Mouse (Mus musculus) heart, adult 2 months (tissue): ENCODE measurements around the gene Sec14l1. TPM values are rescaled to one million over a fixed set of nuclear protein-coding genes. Genes with fewer than 3 reads are reported as not detected.

Experiments
- DNase-seq, 2 experiments: peaks; one replicate each; pipeline ENCODE4 v3.0.0; 2021
- H3K27ac ChIP-seq: fragments of 200-600 bp; 2 replicates; pipeline ENCODE4 v1.8.1; 2022
- H3K27me3 ChIP-seq: fragments of 200-500 bp; 2 replicates; pipeline ENCODE4 v1.6.1; 2012; ENCODE audit warnings: mild to moderate bottlenecking, low read length, inconsistent platforms, mixed read lengths; ENCODE audit not compliant: control insufficient read depth, insufficient read depth
- H3K36me3 ChIP-seq: fragments of 200-500 bp; 2 replicates; pipeline ENCODE4 v1.6.1; 2012; ENCODE audit warnings: low read length, inconsistent platforms; ENCODE audit not compliant: control insufficient read depth, insufficient read depth
- H3K4me1 ChIP-seq: fragments of 200-500 bp; 2 replicates; pipeline ENCODE4 v1.6.1; 2011; ENCODE audit warnings: low read length; ENCODE audit not compliant: control insufficient read depth, insufficient read depth
- H3K4me3 ChIP-seq: fragments of 200-600 bp; 2 replicates; pipeline ENCODE4 v1.8.1; 2022
- H3K79me2 ChIP-seq: fragments of 200-500 bp; replicated peaks from 2 replicates; pipeline ENCODE4 v1.6.1; 2012; ENCODE audit warnings: mild to moderate bottlenecking, inconsistent platforms, low read length, moderate library complexity, mixed read lengths; ENCODE audit not compliant: control insufficient read depth, insufficient read depth
- H3K9ac ChIP-seq: fragments of 200-500 bp; 2 replicates; pipeline ENCODE4 v1.6.1; 2012; ENCODE audit warnings: low read depth, mild to moderate bottlenecking, control low read depth, inconsistent platforms, low read length, mixed read lengths
- CTCF ChIP-seq: fragments of 200-600 bp; IDR thresholded peaks from 2 replicates; pipeline ENCODE4 v1.8.1; 2022; ENCODE audit warnings: antibody characterized with exemption, mild to moderate bottlenecking, moderate library complexity
- EP300 ChIP-seq: fragments of 200-500 bp; IDR thresholded peaks from 2 replicates; pipeline ENCODE4 v1.6.1; 2011; ENCODE audit warnings: low read depth, low read length, control low read depth; ENCODE audit not compliant: insufficient read depth
- POLR2A ChIP-seq: fragments of 200-500 bp; IDR thresholded peaks from 2 replicates; pipeline ENCODE4 v1.6.1; 2011; ENCODE audit warnings: mild to moderate bottlenecking, low read depth, low read length, control low read depth; ENCODE audit not compliant: insufficient read depth
- WGBS: fragments of 180-500 bp; shearing (Covaris S2); methylation state at CpG from one replicate; pipeline ENCODE4 v1.1.7; 2018; 5-methylcytosine and 5-hydroxymethylcytosine counted together
- intact Hi-C: fragments of 180-260 bp; cut with DNase I; formaldehyde crosslinking; loops from one replicate; pipeline ENCODE4 v1.15.1; 2025
- polyA plus RNA-seq: library from polyadenylated mRNA; depleted of rRNA; stranded (reverse); fragments of >200 nt; gene quantifications from 2 replicates; pipeline ENCODE4 v1.2.3, GENCODE M21; 2012
- total RNA-seq, 2 experiments: library from RNA; stranded (reverse); gene quantifications; 2 replicates each; pipeline ENCODE4 v1.2.3; 2021

The Sec14l1 gene
- total and polyA plus RNA-seq, 3 experiments, result 65.4 to 89.5 (median 71.5) TPM

DNA sequence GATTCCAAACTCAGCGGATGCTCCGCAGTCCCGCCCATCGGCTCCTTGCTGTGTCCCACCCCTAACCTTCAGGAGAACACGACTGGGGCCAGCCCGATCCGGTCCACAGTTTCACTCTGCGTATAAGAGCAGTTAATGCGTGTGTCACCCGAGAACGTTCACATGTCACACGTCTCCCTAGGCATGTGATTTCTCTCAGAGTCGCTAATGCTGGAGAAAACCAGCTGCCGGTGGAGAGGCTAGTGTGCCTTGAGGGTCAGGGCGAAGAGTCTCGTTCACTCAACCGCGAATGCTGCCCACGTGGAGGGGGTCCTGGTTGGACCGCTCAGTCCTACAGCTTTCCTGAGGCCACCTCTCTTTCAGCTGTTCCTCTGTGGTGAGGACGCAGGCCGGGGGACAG lies 23.1 kb upstream of the Sec14l1 start:
- intact Hi-C loops, result loop anchor here (10.0 kb wide), 1 partner anchor 463 kb away; no protein-coding TSS in a partner anchor

GRCm38 (mm10) chr11:117092711-117093110 lies 22.3 kb upstream of the Sec14l1 start:
- H3K36me3 ChIP-seq, result peaks cover 6% of the 10 kb centered on the region
- TF ChIP-seq POLR2A, result no peak
- no peak for TF ChIP-seq CTCF
- TF ChIP-seq EP300, result no peak
- peak overlapping the region; percentile 31; the same call in 1 of the 2 replicates for H3K9ac ChIP-seq
- H3K27ac ChIP-seq, result peak overlapping the region; percentile 94
- intact Hi-C loops, result loop anchor here (10.0 kb wide), 1 partner anchor 462 kb away; no protein-coding TSS in a partner anchor
- no peaks in the 10 kb centered on the region for H3K27me3 ChIP-seq
- 42% methylated on average over 8 of the region's 8 CpGs for whole genome bisulfite sequencing
- no peaks in the 10 kb centered on the region for H3K79me2 ChIP-seq
- no peak overlapping the region for H3K4me3 ChIP-seq
- DNase-seq, result peak in 1 of 2 experiments; percentile 68
- peaks cover 44% of the 10 kb centered on the region for H3K4me1 ChIP-seq

More for the DNA sequence above, 23.1 kb upstream of the Sec14l1 start:
- Histone ChIP-seq H3K4me1 (peaks cover 48% of the 10 kb centered on the region), H3K79me2 (no peaks in the 10 kb centered on the region), H3K27ac (peak overlapping the region; percentile 92), H3K36me3 (peaks cover 9% of the 10 kb centered on the region), H3K9ac (peak overlapping the region; percentile 92), H3K4me3 (peak overlapping the region; percentile 38), H3K27me3 (no peaks in the 10 kb centered on the region)
- WGBS, result 24% methylated on average over 22 of the region's 22 CpGs
- TF ChIP-seq CTCF (no peak), EP300 (peak; percentile 93), POLR2A (peak; percentile 98)
- peak; percentile 69 to 74 for DNase-seq

DNA sequence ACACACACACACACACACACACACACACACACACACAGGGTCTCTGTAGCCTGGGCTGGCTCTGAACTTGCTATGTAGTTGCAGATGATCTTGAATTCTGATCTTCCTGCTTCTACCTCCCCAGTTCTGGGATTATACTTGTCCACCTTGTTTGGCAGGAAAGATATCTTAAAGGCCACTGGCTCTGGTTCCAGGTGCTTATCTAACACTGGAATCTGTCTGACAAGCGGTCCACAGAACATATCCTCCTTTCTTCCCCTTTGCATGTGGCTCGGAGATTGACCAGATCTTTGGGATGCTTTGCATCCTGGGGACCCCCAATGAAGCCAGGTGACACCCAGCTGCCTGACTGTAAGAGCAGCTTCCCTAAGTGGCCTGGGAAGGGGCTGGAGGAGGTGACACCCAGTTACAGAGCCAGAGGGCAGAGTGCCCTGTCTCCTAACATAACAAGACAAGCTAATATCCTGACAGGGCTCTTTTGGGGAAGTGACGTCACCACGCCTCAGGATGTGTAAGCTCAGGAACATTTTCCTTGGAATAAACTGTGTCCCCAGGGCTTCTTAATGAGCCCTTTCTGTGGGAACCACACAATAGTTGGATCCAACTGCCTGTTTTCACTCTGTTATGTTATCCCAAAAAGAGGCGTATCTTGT lies 20.9 kb upstream of the Sec14l1 start:
- peak; percentile 77 to 87 for DNase-seq
- intact Hi-C loops, result loop anchor here (2.0 to 10.0 kb wide), 2 partner anchors 21 to 461 kb away; partner anchors contain the start of gene Sec14l1
- H3K9ac ChIP-seq, result 0 out of 2 replicates have a peak overlapping the region, but pooled peaks have one; percentile 21
- TF ChIP-seq CTCF (0 out of 2 replicates have a peak, but pooled peaks have one; percentile 18), POLR2A (peak; percentile 64), EP300 (peak; percentile 62; the same call in 1 of the 2 replicates)
- WGBS, result 22% methylated on average over 5 of the region's 5 CpGs
- no peaks in the 10 kb centered on the region for H3K27me3 ChIP-seq
- H3K36me3 ChIP-seq, result peaks cover 6% of the 10 kb centered on the region; the same call in 1 of the 2 replicates
- peaks cover 44% of the 10 kb centered on the region for H3K4me1 ChIP-seq
- H3K79me2 ChIP-seq, result no peaks in the 10 kb centered on the region
- peak overlapping the region; percentile 94 for H3K27ac ChIP-seq
- peak overlapping the region; percentile 7; the same call in 1 of the 2 replicates for H3K4me3 ChIP-seq

DNA sequence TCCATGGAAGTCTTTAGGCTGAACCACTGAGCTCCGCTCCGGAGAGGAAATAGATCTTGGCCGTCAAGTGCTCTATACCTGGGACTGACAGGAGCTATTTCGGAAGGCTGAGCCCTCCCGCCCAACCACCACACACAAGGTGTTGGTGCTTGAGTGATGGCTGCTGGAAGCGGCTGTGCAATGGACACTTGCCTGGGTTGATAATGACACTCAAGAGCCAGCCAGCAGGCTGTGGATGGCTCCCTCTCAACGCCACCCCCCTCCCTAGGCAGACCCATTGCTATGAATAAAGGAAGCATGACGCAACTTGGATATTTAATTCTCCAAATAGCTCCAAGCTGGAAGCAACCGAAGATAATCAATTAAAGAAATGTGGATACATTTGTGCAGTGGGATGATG lies 20.3 kb upstream of the Sec14l1 start:
- intact Hi-C loops, result loop anchor here (2.0 to 10.0 kb wide), 2 partner anchors 20 to 460 kb away; partner anchors contain the start of gene Sec14l1
- H3K9ac ChIP-seq, result peak overlapping the region; percentile 65
- WGBS, result 16% methylated on average over 9 of the region's 9 CpGs
- H3K27me3 ChIP-seq, result no peaks in the 10 kb centered on the region
- DNase-seq, result peak in 1 of 2 experiments; percentile 77
- peaks cover 6% of the 10 kb centered on the region; the same call in 1 of the 2 replicates for H3K36me3 ChIP-seq
- peak; percentile 71; the same call in 1 of the 2 replicates for TF ChIP-seq EP300
- peak; percentile 60; the same call in 1 of the 2 replicates for TF ChIP-seq POLR2A
- TF ChIP-seq CTCF, result no peak
- no peaks in the 10 kb centered on the region for H3K79me2 ChIP-seq
- peak overlapping the region; percentile 94 for H3K27ac ChIP-seq
- H3K4me1 ChIP-seq, result peaks cover 45% of the 10 kb centered on the region
- H3K4me3 ChIP-seq, result peak overlapping the region; percentile 7; the same call in 1 of the 2 replicates

DNA sequence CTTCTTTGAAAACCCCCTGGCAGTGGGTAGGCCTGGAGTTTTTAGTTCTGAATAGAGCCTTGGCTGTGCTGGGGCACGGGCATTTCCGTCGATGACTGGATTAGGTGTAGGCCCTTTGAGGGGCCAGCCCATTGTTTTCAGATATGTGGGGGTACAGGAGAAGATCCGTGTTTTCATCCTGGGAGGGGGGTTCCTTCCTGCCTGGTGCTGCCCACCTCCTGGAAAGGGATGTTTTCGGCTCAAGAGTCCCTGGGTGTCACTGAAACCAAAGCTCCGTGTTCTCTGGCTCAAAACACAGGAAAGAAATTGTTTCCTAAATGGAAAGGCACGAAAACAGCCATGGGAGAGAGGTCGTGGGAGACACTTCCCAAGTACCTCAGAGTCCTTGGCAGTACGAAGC lies 17.9 kb upstream of the Sec14l1 start:
- intact Hi-C loops, result loop anchor here (10.0 kb wide), 1 partner anchor 458 kb away; no protein-coding TSS in a partner anchor
- H3K27ac ChIP-seq, result peak overlapping the region; percentile 89
- 52% methylated on average over 9 of the region's 9 CpGs for WGBS

More for the DNA sequence above, 17.9 kb upstream of the Sec14l1 start:
- no peaks in the 10 kb centered on the region for H3K27me3 ChIP-seq
- peak in 1 of 2 experiments; percentile 67 for DNase-seq
- peak overlapping the region; percentile 2; the same call in 1 of the 2 replicates for H3K4me3 ChIP-seq
- peak overlapping the region; percentile 80 for H3K9ac ChIP-seq
- TF ChIP-seq EP300 (peak; percentile 94; the same call in 1 of the 2 replicates), POLR2A (peak; percentile 64; the same call in 1 of the 2 replicates), CTCF (no peak)
- peaks cover 6% of the 10 kb centered on the region; the same call in 1 of the 2 replicates for H3K36me3 ChIP-seq
- H3K79me2 ChIP-seq, result no peaks in the 10 kb centered on the region
- peaks cover 47% of the 10 kb centered on the region for H3K4me1 ChIP-seq
